Mouse (Mus musculus): ENCODE results near the gene Ints6. TPM values are rescaled to one million over a fixed set of nuclear protein-coding genes. Genes with fewer than 3 reads are reported as not detected.
"Not testable (repeated sequence)": the region's sequence is repeated elsewhere in the genome, so short reads cannot be mapped to it uniquely, and the experiment has no call there.

Ints6 gene
- total RNA-seq, 2 experiments from 2014 or later = 15.7 to 17.8 TPM

DNA sequence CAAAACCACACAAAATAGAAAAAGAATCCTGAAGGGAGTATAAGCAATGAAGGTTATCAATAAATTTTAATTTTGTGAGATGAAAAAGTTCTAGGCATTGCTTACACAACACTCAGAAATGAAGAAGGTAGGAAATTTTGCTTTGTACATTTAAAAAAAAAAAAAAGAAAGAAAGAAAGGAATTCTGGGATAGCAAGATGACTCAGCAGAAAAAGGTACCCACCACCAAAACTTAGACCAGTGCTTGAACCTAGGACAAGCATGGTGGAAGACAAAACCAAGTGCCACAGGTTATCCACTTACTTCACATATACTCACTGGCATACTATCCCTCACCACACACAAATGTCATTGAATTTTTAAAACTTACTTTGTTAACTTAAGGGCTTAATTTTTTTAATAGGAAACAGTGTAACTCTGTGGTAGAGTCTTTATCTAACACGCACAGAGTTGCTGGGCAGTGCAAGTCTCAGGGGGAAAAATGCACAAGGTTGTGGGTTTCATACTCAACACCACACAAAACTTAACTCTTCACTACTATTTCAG lies 5.8 kb downstream of the Ints6 start:
- no peak for DNase-seq

DNA sequence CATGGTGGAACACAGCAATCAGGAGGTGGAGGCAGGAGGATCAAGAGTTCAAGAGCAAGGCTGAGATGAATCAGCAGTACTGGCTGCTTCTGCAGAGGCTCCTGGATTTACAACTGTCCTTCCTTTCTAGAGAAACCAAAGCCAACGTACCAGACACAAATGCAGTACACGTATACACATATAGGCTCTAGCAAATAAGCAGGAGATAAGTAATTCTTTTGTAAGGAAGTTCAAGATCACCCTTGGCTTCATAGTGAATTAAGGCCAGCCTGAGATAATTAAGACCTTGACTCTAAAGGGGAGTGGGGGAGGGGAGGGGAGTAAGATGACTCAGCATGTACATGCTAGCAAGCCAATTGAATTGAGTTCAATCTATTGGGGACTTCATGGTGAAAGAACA lies 9.5 kb downstream of the Ints6 start:
- no peak for DNase-seq

DNA sequence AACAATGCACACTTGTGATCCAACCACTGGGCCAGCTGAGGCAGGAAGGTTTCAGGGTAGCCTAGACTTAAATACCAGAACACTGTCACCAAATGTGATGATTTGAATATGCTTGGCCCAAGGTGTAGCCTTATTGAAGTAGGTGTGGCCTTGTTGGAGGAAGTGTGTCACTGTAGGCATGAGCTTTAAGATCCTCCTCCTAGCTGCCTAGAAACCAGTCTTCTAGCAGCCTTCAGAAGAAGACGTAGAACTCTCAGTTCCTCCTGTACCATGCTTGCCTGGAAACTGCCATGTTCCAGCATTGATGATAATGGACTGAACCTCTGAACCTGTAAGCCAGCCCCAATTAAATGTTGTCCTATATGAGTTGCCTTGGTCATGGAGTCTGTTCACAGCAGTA lies 25.3 kb downstream of the Ints6 start:
- no peak for DNase-seq

DNA sequence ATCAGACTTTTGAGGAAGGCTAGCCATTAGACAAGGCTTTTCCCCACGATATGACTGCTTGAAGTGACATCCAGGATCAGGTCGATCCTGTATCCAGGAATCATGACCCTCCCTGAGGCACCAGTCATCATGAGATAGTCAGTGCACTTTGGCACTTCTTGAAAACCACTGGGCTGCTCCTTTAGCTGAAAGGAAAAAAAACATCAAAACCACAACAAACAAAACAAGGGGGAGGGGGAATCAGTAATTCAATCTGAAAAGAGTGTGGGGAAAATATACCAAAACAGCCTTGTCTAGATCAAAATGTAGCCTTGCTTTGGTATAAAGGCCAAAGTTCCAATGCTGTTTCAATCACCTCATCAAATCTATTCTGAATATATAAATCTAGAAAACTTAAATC lies 27.3 kb downstream of the Ints6 start:
- DNase-seq = no peak

DNA sequence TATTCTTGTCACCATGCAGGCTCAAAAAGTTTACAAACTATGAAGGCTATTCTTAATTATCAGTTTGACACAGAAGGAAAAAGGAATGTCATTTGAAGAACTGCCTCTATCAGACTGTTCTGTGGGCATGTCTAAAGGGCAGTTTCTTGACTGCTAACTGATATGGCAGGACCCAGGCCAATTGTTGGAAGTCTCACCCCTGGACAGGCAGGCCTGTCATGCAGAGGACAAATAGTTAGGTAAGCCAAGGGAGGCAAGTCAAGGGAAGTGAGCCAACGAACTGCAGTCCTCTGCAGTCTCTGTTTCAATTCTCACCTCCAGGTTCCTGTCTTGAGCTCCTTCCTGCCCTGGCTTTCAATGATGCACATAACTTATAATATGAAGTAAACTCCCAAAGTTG lies 29.1 kb downstream of the Ints6 start:
- no peak for DNase-seq

DNA sequence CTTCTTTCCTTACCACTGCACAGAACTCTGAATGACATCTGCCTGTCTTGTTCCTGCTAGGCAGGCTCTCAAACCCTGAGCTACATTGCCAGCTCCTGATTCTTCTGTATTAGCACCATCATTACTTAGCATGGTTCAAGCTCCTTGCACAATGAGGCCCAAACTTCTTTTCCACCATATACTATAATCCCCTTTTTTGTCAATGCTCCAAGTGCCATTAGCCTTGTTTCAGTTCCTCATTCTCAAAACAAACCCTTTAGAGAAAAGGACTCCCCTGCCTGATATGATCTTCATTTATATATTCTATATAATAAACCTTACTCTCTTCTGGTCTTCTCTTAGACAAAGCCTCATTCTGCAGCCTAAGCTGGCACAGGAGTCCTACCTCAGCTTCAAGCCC lies 36.4 kb downstream of the Ints6 start:
- DNase-seq = no peak

DNA sequence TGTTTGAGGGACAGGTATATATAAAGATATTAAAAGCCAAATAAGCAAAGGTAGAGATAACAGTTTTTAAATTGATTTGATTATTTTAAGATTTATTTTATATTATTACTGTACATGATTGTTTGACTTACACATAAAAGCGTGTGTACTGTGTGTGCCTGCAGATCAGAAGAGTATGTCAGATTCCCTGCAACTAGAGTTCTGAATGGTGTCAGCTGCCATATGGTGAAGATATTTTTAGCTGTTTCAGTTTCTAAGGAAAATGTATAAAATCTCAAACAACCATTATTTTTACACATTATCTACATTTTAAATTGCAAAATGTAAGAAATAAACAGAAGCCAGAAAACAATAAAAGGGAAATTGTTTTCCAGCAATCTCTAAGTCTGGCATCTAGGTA lies 39.3 kb downstream of the Ints6 start:
- DNase-seq = no peak

DNA sequence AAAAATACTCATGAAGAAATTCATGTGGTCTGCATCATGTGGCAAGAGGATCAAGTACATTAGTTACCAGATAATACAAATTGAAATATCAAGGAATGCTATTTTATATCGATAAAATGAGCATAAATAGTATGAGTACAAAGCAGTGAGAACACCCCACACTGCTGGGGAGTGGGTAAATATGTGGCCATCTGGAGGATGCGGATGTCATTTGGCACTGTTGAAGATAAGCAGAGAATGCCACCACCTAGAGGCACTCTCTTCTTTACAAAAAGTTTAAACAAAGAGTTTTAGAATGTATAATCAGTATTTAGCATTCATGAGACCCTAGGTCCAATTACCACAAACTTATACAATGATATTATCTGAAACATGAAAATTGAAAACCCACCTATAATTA lies 42.8 kb downstream of the Ints6 start:
- DNase-seq = no peak

DNA sequence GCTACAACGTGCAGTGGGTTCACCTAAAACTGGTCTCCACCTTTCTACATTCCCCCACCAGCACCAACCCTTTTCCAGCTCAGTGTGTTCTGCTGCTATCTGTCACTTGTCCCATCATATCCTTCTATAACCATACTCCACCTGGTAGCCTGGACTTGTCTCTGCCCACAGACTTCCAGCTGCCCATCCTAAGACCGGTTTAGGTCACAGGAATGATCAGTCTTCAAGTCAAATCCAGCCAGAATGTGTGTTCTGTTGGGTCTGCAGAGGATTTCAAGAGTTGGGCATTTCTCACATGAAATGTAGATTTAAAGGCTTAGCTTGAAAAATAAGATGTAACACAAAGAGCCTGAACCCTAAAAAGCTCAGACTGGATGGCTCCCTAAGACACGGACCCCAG lies 87.3 kb downstream of the Ints6 start:
- DNase-seq = no peak

DNA sequence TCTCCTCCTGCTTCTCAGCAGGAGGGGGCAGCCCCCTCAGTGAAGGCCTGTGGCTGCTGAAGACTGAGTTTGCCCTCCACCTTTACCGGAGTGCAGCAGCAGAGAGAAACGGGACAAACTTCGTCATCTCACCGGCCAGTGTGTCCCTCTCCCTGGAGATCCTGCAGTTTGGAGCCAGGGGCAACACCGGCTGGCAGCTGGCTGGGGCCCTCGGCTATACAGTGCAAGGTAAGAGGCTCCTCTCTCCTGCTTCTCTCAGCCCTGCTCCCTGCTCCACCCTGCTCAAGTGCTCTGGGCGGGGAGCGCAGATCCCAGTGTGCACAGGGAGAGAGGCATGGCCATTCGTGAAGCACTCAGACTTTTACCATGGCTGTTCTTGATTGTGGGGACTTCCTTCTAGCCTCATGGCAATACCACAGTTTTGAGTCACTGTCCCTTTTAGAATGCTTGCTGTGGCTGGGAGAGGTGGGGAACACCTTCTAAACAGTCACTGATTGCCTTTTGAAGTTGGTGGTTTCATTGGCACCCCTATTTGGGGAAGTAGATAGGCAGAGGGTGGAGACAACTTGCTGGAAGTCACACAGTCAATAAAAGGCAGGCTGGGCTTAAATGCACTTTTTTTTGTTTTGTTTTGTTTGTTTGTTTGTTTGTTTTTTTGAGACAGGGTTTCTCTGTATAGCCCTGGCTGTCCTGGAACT lies 95.8 kb downstream of the Ints6 start:
- no peak for DNase-seq

DNA sequence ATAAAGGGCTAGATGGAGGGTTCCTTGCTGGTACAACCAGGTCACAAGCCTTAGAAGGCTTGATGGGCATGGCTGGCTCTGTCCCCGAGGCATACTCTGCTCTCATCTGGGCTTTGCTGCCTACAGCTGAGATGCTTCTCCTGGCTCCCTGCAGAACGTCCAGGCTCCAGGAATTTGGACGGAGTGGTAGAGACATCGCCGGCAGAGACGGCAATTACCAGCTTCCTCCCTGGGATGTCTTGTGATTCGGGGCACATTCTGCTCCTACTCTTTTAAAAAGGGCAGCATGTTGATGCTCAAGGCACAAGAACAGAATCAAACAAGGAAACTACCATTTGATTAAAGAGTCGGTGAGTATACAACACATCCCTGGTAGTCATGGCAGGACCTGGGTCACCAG lies 97.6 kb downstream of the Ints6 start, which contains the start of gene Serpine3:
Serpine3 (plus strand) TSS at position 301 of the 400 bp plus-strand sequence.
- DNase-seq = no peak

DNA sequence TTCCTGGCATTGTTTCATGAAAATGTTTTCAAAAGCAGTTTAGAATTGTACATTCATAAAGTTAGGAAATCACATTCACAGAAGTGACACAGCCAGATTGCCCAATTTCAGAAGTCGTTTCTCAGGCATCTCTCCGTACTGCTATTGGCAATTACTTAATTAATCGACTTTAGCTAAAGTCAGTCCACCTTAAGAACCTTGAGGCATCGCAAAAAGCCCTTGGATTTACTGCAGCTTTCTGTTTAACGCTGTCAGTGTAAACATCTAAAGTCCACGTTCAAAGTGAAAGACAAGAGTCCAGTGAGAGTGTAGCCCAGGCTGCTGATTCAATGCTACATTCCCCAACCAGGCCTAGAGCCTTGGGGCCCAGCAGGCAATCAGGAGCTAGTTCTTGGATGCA lies 98.6 kb downstream of the Ints6 start:
- DNase-seq = no peak

DNA sequence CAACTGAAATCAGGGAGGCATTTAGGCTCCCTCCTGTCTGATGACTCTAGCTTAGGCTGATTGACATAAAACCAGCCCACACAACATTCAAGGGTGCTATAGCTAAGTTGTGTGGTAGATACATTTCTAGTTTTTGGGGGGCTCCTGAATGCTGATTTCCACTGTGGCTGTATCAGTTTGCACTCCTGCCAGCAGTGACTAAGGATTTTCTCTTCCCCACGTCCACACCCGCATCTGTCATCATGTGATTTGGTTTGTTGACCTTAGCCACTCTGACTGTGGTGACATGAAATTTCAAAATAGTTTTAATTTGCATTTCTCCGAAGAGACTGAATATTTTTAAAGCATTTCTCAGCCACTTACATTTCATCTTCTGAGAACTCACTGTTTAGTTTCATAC lies 103.5 kb downstream of the Ints6 start:
- no peak for DNase-seq

DNA sequence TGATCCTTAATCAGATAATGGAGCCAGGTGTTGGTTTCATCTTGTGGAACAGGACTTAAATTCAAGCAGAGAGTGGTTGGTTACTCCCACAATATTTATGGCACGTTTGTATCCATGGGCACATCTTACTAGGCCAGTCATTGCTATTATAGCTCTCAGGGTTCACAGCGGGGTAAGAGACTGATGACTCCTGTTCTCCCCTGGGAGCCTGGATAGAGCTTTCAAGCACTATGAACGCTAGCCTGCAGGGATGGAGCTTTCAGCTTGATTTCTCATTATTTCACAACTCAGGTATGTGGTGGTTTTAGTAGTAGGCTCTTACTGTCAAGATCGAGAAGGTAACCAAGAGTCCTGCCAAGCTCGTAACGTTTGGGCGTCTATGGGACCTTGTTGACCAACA lies 105.0 kb downstream of the Ints6 start:
- no peak for DNase-seq

DNA sequence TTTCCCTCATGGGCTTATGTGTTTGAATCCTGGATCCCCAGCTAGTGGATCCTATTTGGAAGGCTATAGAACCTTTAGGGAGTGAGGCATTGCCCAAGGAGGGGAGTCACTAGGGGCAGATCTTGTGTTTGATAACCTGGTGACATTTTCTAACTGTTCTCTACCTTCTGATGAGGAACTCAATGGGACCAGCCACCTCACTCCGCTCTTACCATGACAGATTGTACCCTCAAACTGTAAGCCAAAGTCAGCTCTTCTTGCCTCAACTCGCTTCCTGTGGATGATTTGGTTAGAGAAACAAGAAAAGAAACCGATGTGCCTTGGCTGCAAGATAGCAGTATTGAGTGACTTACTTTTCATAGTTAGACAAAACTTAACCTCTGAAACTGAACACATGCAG lies 109.2 kb downstream of the Ints6 start:
- no peak for DNase-seq

DNA sequence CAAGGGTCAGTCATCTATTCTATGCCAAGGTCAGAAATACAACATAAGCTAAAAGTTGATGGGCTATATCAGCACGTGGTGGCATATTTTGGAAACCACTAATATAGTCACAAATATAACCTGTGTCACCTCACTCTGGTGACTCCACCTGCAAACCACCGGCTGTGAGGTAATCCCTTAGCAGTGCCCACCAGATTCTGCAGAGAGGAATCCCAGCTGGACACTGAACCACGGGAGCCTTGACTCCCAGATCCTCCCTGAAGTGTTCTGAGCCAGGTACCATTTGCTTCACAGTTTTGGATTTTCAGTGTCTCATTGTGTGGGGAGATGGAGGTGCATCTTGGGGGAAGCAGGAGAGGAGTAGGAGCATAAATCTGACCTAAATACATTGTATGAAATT lies 110.6 kb downstream of the Ints6 start:
- no peak for DNase-seq

DNA sequence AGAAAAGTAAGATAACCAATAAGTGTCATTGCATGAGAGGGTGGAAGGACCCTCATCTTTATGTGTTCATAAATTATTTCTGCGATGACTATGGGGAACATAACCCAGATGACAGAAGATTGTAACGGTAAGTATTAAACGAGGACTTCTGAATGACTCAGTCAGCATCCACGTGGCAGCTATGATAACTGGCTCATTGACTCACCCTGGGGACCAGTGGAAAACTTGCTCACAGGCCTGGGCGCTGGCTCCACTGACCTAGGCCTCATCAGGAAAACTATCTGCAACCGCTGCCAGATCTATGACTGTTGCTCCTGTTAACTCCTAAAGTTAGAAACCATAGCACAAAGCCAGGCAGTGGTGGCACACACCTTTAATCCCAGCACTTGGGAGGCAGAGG lies 112.6 kb downstream of the Ints6 start:
- no peak for DNase-seq

DNA sequence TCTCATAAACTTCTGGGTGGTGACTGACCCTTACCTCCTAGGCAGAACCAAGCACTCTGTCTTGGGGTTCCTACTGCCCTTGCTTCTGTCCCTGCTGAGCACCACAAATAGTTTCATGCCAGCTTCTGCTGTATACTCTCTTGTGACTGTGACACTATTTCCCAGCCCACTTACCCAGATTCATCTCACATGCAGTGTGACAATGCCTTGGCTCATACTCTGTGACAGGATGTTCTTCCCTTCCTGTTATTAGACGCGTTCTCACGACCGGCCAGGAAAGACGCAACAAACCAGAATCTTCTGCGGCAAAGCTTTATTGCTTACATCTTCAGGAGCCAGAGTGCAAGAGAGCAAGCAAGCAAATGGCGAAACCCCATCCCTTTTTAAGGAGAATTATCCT lies 118.6 kb downstream of the Ints6 start:
- DNase-seq = not testable (repeated sequence)

DNA sequence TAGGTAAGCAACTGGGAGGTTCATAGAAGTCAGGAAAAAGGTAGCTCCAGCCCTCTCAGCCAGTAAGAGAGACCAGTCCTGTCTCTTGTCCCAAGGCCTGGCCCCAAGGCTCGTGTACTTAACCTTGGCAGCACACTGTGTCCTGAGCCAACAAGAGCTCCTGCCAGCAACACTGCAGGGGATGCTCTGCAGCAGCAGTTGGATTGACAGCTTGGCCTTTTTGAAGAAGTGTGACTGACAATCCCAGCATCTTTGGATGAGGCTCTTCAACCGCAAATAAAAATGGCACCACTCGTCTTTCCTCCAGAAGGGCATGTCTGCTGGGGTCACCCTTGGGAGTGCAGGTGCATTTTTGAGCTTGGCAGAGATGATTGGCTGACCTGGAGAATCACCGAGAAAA lies 120.6 kb downstream of the Ints6 start:
- DNase-seq = no peak

DNA sequence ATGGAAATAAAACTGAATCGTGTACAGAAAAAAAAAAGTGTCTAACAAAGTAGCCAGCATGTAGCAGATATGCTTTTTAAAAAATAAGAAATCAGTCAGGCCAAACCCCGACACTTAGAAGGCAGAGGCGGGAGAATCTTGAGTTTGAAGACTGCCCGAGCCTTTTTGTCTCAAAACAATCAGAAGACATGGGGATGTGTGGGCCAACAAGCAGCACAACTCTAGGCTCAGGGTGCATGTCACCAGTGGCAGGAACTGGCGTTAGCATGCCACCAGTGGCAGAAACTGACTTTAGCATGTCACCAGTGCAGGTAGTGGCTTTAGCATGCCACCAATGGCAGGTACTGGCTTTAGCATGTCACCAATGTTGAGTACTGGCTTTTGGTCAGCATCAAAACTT lies 121.4 kb downstream of the Ints6 start:
- no peak for DNase-seq

DNA sequence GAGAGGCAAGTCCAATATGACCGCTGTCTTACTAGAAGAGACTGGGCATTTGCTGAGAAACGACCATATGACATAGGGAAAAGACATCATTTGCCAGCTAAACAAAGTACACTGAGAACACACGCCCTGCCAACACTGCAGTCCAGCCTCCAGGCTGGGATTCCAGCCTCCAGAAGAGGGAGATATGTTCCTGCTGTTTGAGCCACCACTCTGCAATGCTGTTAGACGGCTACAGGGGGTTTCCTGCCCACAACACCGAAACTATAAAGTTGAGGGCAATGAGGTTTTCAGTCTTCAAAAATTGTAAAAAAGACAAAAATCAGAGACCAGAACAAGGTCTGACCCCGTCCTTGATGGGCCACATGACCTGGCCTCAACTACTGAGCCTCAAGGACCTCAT lies 121.9 kb downstream of the Ints6 start:
- DNase-seq = no peak

DNA sequence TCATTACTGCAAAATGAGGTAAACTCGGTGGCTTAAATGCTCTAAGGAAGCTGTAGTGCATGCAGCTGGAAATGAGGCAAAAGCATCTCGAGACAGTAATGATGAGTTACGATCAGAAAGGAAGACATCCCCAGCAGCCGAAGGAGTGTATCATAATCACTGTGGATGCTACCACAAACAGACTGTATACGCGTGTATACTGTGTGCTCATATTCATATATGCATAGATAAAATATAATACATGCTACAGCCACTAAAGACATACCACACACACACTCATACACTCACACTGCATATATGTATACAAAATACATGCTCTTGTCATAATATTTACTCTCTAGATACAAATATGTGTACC lies 122.6 kb downstream of the Ints6 start:
- no peak for DNase-seq

DNA sequence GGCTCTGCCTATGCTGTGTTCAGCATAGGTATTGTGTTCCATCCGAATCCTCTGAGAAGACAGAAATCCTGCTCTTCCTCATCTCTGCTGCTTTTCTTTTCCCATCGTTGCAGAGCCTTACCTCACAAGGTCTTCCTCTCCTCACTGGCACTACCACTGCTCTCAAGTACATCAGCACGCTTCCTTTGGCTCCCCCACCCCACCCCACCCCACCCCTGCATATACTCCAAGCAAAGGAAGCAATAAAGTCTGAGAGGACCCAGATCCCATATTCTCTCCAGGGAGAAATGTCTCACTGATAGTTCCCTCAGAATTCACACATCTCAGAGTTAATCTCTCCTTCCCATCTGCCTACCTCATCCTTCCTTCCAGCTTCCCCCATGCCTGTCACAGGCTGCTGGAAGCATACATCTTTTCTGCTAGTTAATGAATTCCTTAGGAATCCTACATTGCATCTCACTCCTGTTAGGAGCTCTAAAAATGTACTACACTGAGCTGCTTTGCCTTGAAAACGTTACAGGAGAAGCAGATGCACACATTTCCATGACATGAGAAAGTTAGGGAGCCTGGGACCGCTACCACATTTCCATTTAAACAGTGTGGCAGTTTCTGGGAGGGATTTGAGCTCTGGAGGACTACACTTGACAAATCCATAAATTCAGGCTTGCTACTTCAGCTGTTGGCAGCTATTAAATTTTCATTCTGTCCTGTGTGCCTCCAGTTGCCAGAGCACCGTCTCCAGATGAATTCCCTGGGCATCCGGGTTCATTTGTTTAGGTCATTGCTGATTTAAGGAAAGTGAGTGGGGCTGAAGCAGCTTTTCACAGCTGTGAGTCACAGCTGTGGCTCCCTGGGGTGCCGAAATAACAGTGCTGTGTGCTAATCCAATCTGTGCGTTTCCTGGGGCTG lies 123.3 kb downstream of the Ints6 start:
- no peak for DNase-seq

DNA sequence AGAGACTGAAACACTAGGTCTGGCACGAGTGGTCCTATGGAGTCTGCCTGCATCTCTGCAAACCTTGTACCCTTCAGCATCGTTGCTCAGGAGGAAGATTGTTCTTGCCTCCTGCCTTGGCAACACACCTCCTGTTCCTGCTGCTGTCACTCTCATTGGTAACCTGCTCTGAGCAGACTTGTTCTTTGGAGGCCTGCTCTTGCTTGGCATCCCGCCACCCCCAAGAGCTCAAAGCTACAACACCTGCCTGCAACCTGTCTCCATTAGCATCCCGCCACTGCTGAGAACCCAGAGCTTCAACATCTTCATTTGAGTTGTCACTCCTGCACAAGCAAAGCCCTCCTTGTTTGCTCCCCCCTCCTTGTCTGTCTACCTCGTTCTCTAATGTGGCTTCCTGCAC lies 133.0 kb downstream of the Ints6 start:
- no peak for DNase-seq

Measured in gastrocnemius, postnatal 10 days (tissue).